Mouse (Mus musculus): ENCODE measurements at regions not wholly inside any gene's neighbourhood (a gene's known extent, or its start where the extent isn't known, plus 50 kb on each side); places are given as distances from the start of the nearest gene placed in this dataset.
A peak's percentile ranks its signal among the peaks of the same experiment; 100 is the strongest.

- TF ChIP-seq CTCF (IDR thresholded peaks at IDR 0.05; ENCODE audit: low read depth) = no peak
- Histone ChIP-seq H3K4me2 (ENCODE audit: low read depth, low read length) (no peak overlapping the region), H3K4me1 (ENCODE audit: insufficient read depth, low read length) (no peaks in the 10 kb centered on the region), H3K27me3 (ENCODE audit: insufficient read depth, low read length) (no peaks in the 10 kb centered on the region), H3K36me3 (ENCODE audit: insufficient read depth, low read length) (no peaks in the 10 kb centered on the region), H3K4me3 (ENCODE audit: low read length) (no peak overlapping the region), H3K27ac (no peak overlapping the region), H3K9me3 (ENCODE audit: low read length) (no peaks in the 10 kb centered on the region), H3K9ac (replicated peaks; ENCODE audit: low read length) (no peak overlapping the region)
- no peak for ATAC-seq
- DNase-seq (ENCODE audit: low spot score) = peak; percentile 8
- 59% methylated on average over 6 of the region's 6 CpGs for WGBS
Measured at GRCm38 (mm10) chr3:60797808-60798207, 204.8 kb upstream of the P2ry1 start.

GRCm38 (mm10) chr3:60798461-60798860 is 204.1 kb upstream of the P2ry1 start:
- ATAC-seq (no peak), DNase-seq (ENCODE audit: low spot score) (no peak)
- TF ChIP-seq CTCF (IDR thresholded peaks at IDR 0.05; ENCODE audit: low read depth) = no peak
- no peaks in the 10 kb centered on the region for H3K36me3 ChIP-seq (ENCODE audit: insufficient read depth, low read length)
- 75% methylated on average over 2 of the region's 2 CpGs for WGBS
- H3K27me3 ChIP-seq (ENCODE audit: insufficient read depth, low read length) = no peaks in the 10 kb centered on the region
- no peak overlapping the region for H3K4me2 ChIP-seq (ENCODE audit: low read depth, low read length)
- no peaks in the 10 kb centered on the region for H3K9me3 ChIP-seq (ENCODE audit: low read length)
- no peaks in the 10 kb centered on the region for H3K4me1 ChIP-seq (ENCODE audit: insufficient read depth, low read length)
- H3K9ac ChIP-seq (replicated peaks; ENCODE audit: low read length) = no peak overlapping the region
- H3K4me3 ChIP-seq (ENCODE audit: low read length) = no peak overlapping the region
- H3K27ac ChIP-seq = no peak overlapping the region

GRCm38 (mm10) chr3:60798862-60799261 is 203.7 kb upstream of the P2ry1 start:
- Histone ChIP-seq H3K27ac (no peak overlapping the region), H3K36me3 (ENCODE audit: insufficient read depth, low read length) (no peaks in the 10 kb centered on the region), H3K4me2 (ENCODE audit: low read depth, low read length) (no peak overlapping the region), H3K27me3 (ENCODE audit: insufficient read depth, low read length) (no peaks in the 10 kb centered on the region), H3K9me3 (ENCODE audit: low read length) (no peaks in the 10 kb centered on the region), H3K4me3 (ENCODE audit: low read length) (no peak overlapping the region), H3K9ac (replicated peaks; ENCODE audit: low read length) (no peak overlapping the region), H3K4me1 (ENCODE audit: insufficient read depth, low read length) (no peaks in the 10 kb centered on the region)
- WGBS = 90% methylated on average over 5 of the region's 5 CpGs
- DNase-seq (ENCODE audit: low spot score) (no peak), ATAC-seq (no peak)
- TF ChIP-seq CTCF (IDR thresholded peaks at IDR 0.05; ENCODE audit: low read depth) = no peak

DNA sequence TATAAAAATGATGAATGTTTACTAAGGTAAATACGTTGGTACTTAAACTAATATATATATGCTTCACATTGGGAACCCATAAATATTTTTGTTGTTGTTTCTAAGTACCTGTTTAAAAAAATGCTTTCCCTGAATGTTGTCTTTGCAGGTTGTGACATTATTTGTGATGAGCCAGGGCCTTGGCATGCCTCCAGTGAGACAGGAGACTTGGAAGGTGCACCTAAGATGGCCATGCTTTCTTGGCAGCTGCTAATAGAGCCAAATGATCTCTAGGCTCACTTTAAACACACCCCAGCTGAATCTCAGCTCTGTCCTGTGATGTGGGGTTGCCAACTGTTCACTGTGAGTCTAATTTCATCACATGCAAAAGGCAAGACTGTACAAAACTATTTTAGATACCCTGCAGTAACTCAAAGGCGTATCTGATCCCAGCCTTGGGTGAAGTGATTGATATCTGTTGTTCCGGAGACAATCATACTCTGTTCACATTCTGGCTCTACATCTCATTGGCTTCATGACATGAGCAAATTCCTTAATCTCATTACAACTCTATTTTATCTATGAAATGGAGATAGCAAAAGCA is 197.8 kb upstream of the P2ry1 start:
- no peak overlapping the region for H3K4me3 ChIP-seq (ENCODE audit: low read length)
- ATAC-seq (no peak), DNase-seq (ENCODE audit: low spot score) (no peak)
- H3K27me3 ChIP-seq (ENCODE audit: insufficient read depth, low read length) = no peaks in the 10 kb centered on the region
- 81% methylated on average over 3 of the region's 3 CpGs for WGBS
- H3K36me3 ChIP-seq (ENCODE audit: insufficient read depth, low read length) = no peaks in the 10 kb centered on the region
- H3K27ac ChIP-seq = no peak overlapping the region
- no peak for TF ChIP-seq CTCF (IDR thresholded peaks at IDR 0.05; ENCODE audit: low read depth)
- no peak overlapping the region for H3K9ac ChIP-seq (replicated peaks; ENCODE audit: low read length)
- no peak overlapping the region for H3K4me2 ChIP-seq (ENCODE audit: low read depth, low read length)
- no peaks in the 10 kb centered on the region for H3K9me3 ChIP-seq (ENCODE audit: low read length)
- H3K4me1 ChIP-seq (ENCODE audit: insufficient read depth, low read length) = no peaks in the 10 kb centered on the region

DNA sequence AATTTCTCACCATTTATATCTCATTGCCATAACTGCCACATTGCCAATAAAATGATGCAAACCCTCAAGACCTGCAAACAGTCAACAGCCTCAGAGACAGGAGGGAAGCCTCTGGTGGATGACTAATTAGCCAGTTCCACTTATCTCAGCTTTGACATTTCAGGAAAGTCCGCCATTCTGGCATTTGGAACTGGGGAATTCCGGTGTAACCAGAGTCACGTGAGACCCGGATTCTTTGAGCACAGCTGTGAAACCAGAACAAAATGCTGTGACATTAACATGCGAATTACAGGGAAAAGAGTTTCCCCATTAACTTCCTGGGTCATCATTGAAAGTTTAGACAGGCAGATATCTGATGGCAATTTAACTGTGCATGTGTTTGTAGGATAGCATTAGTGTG is 190.7 kb upstream of the P2ry1 start:
- no peak for ATAC-seq
- H3K9me3 ChIP-seq (ENCODE audit: low read length) = no peaks in the 10 kb centered on the region
- WGBS = 51% methylated on average over 5 of the region's 5 CpGs
- no peaks in the 10 kb centered on the region for H3K4me1 ChIP-seq (ENCODE audit: insufficient read depth, low read length)
- H3K4me2 ChIP-seq (ENCODE audit: low read depth, low read length) = no peak overlapping the region
- H3K27me3 ChIP-seq (ENCODE audit: insufficient read depth, low read length) = no peaks in the 10 kb centered on the region
- no peaks in the 10 kb centered on the region for H3K36me3 ChIP-seq (ENCODE audit: insufficient read depth, low read length)
- H3K27ac ChIP-seq = no peak overlapping the region
- H3K9ac ChIP-seq (replicated peaks; ENCODE audit: low read length) = no peak overlapping the region
- no peak for TF ChIP-seq CTCF (IDR thresholded peaks at IDR 0.05; ENCODE audit: low read depth)
- DNase-seq (ENCODE audit: low spot score) = no peak
- H3K4me3 ChIP-seq (ENCODE audit: low read length) = no peak overlapping the region

DNA sequence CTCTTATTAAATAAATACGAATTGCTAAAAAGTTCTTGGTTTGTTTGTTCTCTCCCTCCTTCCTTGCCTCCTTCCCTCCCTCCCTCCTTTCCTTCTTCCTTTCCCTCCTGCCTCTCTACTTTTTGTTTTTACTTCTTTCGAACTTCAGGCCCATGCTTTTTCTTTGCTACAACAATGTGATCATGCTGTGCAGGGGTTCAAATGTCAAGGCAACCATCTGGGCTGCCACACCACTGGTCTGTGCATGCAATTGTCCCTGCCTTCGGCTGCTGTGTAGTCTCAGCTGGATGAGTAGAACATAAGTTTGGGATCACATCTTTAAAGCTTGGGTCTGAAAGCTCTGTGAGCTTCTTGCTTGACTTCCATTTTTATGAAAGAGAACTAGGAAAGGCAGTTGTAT is 189.1 kb upstream of the P2ry1 start:
- Histone ChIP-seq H3K9ac (replicated peaks; ENCODE audit: low read length) (no peak overlapping the region), H3K27me3 (ENCODE audit: insufficient read depth, low read length) (no peaks in the 10 kb centered on the region), H3K9me3 (ENCODE audit: low read length) (no peaks in the 10 kb centered on the region), H3K4me2 (ENCODE audit: low read depth, low read length) (no peak overlapping the region), H3K4me3 (ENCODE audit: low read length) (no peak overlapping the region), H3K36me3 (ENCODE audit: insufficient read depth, low read length) (no peaks in the 10 kb centered on the region), H3K27ac (no peak overlapping the region), H3K4me1 (ENCODE audit: insufficient read depth, low read length) (no peaks in the 10 kb centered on the region)
- ATAC-seq (no peak), DNase-seq (ENCODE audit: low spot score) (no peak)
- TF ChIP-seq CTCF (IDR thresholded peaks at IDR 0.05; ENCODE audit: low read depth) = no peak
- WGBS = 31% methylated on average over 3 of the region's 3 CpGs

DNA sequence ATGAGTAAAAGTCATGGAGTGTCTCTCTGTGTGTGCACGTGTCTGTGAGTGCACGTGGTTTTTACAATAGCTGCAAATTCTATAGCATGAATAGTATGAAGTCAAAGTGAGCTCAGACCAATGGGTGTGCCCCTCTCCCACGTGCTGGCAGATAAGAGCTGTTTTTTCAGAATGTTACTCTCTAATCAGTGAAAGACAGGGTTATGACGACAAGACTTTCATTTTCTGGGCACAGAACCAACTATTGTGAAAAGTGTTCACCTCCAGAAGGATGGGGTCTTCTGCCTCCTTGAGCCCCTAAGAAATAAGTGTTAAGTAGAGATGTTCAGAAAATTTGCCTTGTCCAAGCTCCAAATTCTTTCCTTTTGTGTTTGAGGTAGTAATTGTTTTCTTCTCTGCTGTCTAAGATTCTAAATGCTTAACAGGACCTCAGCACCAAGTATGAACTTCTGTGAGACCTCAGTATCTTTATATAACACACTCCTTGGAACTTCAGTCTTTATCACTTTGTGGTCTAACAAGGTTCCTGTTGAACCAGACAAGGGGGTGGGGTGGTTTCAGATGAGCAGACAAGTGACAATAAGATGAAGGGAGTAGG is 182.8 kb upstream of the P2ry1 start:
- Histone ChIP-seq H3K4me1 (ENCODE audit: insufficient read depth, low read length) (no peaks in the 10 kb centered on the region), H3K9ac (replicated peaks; ENCODE audit: low read length) (no peak overlapping the region), H3K4me3 (ENCODE audit: low read length) (no peak overlapping the region), H3K4me2 (ENCODE audit: low read depth, low read length) (no peak overlapping the region), H3K27ac (no peak overlapping the region), H3K27me3 (ENCODE audit: insufficient read depth, low read length) (no peaks in the 10 kb centered on the region), H3K9me3 (ENCODE audit: low read length) (no peaks in the 10 kb centered on the region), H3K36me3 (ENCODE audit: insufficient read depth, low read length) (no peaks in the 10 kb centered on the region)
- WGBS = 70% methylated on average over 4 of the region's 4 CpGs
- ATAC-seq (no peak), DNase-seq (ENCODE audit: low spot score) (no peak)
- no peak for TF ChIP-seq CTCF (IDR thresholded peaks at IDR 0.05; ENCODE audit: low read depth)

All from hindbrain, postnatal 0 days (tissue).